Mouse (Mus musculus) heart, adult 2 months (tissue): ENCODE results near the gene C1qb. TPM values are rescaled to one million over a fixed set of nuclear protein-coding genes. Genes with fewer than 3 reads are reported as not detected.
A peak's percentile ranks its signal among the peaks of the same experiment; 100 is the strongest.

Source experiments
- DNase-seq, 2 experiments: peaks; one replicate each; pipeline ENCODE4 v3.0.0; 2021
- H3K27ac ChIP-seq: fragments of 200-600 bp; 2 replicates; pipeline ENCODE4 v1.8.1; 2022
- H3K27me3 ChIP-seq: fragments of 200-500 bp; 2 replicates; pipeline ENCODE4 v1.6.1; 2012; ENCODE audit warnings: mild to moderate bottlenecking, low read length, inconsistent platforms, mixed read lengths; ENCODE audit not compliant: control insufficient read depth, insufficient read depth
- H3K36me3 ChIP-seq: fragments of 200-500 bp; 2 replicates; pipeline ENCODE4 v1.6.1; 2012; ENCODE audit warnings: low read length, inconsistent platforms; ENCODE audit not compliant: control insufficient read depth, insufficient read depth
- H3K4me1 ChIP-seq: fragments of 200-500 bp; 2 replicates; pipeline ENCODE4 v1.6.1; 2011; ENCODE audit warnings: low read length; ENCODE audit not compliant: control insufficient read depth, insufficient read depth
- H3K4me3 ChIP-seq: fragments of 200-600 bp; 2 replicates; pipeline ENCODE4 v1.8.1; 2022
- H3K79me2 ChIP-seq: fragments of 200-500 bp; replicated peaks from 2 replicates; pipeline ENCODE4 v1.6.1; 2012; ENCODE audit warnings: mild to moderate bottlenecking, inconsistent platforms, low read length, moderate library complexity, mixed read lengths; ENCODE audit not compliant: control insufficient read depth, insufficient read depth
- H3K9ac ChIP-seq: fragments of 200-500 bp; 2 replicates; pipeline ENCODE4 v1.6.1; 2012; ENCODE audit warnings: low read depth, mild to moderate bottlenecking, control low read depth, inconsistent platforms, low read length, mixed read lengths
- CTCF ChIP-seq: fragments of 200-600 bp; IDR thresholded peaks from 2 replicates; pipeline ENCODE4 v1.8.1; 2022; ENCODE audit warnings: antibody characterized with exemption, mild to moderate bottlenecking, moderate library complexity
- EP300 ChIP-seq: fragments of 200-500 bp; IDR thresholded peaks from 2 replicates; pipeline ENCODE4 v1.6.1; 2011; ENCODE audit warnings: low read depth, low read length, control low read depth; ENCODE audit not compliant: insufficient read depth
- POLR2A ChIP-seq: fragments of 200-500 bp; IDR thresholded peaks from 2 replicates; pipeline ENCODE4 v1.6.1; 2011; ENCODE audit warnings: mild to moderate bottlenecking, low read depth, low read length, control low read depth; ENCODE audit not compliant: insufficient read depth
- WGBS: fragments of 180-500 bp; shearing (Covaris S2); methylation state at CpG from one replicate; pipeline ENCODE4 v1.1.7; 2018; 5-methylcytosine and 5-hydroxymethylcytosine counted together
- intact Hi-C: fragments of 180-260 bp; cut with DNase I; formaldehyde crosslinking; loops from one replicate; pipeline ENCODE4 v1.15.1; 2025
- polyA plus RNA-seq: library from polyadenylated mRNA; depleted of rRNA; stranded (reverse); fragments of >200 nt; gene quantifications from 2 replicates; pipeline ENCODE4 v1.2.3, GENCODE M21; 2012
- total RNA-seq, 2 experiments: library from RNA; stranded (reverse); gene quantifications; 2 replicates each; pipeline ENCODE4 v1.2.3; 2021

The C1qb gene
- total and polyA plus RNA-seq, 3 experiments = 52.8 to 74.0 (median 54.8) TPM

GRCm38 (mm10) chr4:136892371-136892770, 6.4 kb upstream of the C1qb start:
- Histone ChIP-seq H3K4me3 (no peak overlapping the region), H3K27me3 (peaks cover 1% of the 10 kb centered on the region; the same call in 1 of the 2 replicates), H3K9ac (peak overlapping the region; percentile 42; the same call in 1 of the 2 replicates), H3K36me3 (no peaks in the 10 kb centered on the region), H3K27ac (peak overlapping the region; percentile 20; the same call in 1 of the 2 replicates), H3K79me2 (no peaks in the 10 kb centered on the region), H3K4me1 (no peaks in the 10 kb centered on the region)
- intact Hi-C loops = no loop called here
- WGBS = 43% methylated on average over 7 of the region's 7 CpGs
- no peak for TF ChIP-seq CTCF
- peak in 1 of 2 experiments; percentile 18 for DNase-seq

DNA sequence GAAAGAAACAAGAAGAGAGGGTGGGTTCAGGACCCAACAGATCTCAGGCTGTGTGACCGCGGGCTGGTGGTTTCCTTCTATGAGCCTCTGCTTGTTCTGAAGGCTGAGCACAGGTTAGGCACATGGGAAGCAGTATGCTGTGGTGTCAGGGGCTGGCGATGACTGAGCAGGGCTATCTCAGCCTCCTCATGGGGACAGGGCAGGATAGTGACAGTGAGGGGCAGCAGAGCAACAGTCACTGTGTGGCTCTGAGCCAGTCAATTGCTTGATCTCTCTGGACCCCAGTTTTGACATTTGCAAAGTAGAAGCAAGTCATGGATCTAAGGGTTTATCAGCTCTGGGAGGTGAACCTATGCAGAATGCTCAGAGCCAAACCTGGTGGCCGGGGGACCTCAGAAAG, 5.1 kb upstream of the C1qb start:
- no peaks in the 10 kb centered on the region for H3K79me2 ChIP-seq
- intact Hi-C loops = no loop called here
- TF ChIP-seq POLR2A = no peak
- no peak for TF ChIP-seq EP300
- no peak for TF ChIP-seq CTCF
- H3K27ac ChIP-seq = no peak overlapping the region
- H3K9ac ChIP-seq = no peak overlapping the region
- no peaks in the 10 kb centered on the region for H3K36me3 ChIP-seq
- WGBS = 74% methylated on average over 4 of the region's 4 CpGs
- no peaks in the 10 kb centered on the region for H3K4me1 ChIP-seq
- no peak overlapping the region for H3K4me3 ChIP-seq
- H3K27me3 ChIP-seq = peaks cover 1% of the 10 kb centered on the region; the same call in 1 of the 2 replicates
- no peak for DNase-seq

DNA sequence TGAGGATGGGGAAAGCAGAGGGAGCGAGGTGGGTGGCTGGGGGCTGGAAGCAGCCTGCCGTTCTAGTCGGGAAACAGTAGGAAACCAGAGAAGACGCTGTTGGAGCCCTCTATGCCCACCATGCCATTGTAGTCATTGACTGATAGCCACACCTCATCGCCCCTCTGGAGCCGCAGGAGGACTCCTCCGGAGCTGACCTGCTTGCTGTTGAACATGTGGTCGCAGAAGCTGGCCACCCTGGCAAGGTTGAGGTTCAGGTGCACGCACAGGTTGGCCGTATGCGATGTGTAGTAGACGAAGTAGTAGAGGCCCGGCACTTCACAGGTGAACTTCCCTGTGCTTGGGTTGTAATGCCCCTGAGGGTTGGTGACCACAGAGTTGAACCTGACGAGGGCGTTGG, 4.0 kb upstream of the C1qb start:
- H3K27ac ChIP-seq = no peak overlapping the region; the same call in 1 of the 2 replicates
- no peak overlapping the region for H3K4me3 ChIP-seq
- no peaks in the 10 kb centered on the region for H3K79me2 ChIP-seq

DNA sequence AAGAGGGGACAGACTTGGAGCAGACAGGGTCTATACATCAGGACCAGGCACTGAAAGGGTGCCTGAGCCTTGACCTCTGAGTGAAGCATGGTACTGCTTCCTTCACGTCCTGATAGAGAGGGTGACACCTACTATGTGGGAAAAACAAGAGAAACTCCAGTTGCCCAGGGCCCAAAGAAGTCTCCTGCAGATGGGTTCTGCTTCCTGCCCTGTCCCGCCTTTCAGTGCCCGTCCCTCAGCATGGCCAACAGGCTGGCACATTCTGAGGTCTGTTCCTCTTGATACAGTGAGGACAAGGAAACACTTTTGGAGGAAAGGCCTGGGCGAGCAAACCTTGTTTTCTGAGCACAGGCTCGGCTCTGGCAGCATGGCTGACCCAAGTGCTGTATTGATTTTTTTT, 1.7 kb upstream of the C1qb start:
- intact Hi-C loops = no loop called here
- 0 out of 2 replicates have a peak, but pooled peaks cover 1% of the 10 kb centered on the region for H3K27me3 ChIP-seq
- 55% methylated on average over 5 of the region's 5 CpGs for WGBS
- no peak for TF ChIP-seq EP300
- TF ChIP-seq CTCF = no peak
- TF ChIP-seq POLR2A = no peak; the same call in 1 of the 2 replicates
- H3K27ac ChIP-seq = no peak overlapping the region
- no peak overlapping the region for H3K9ac ChIP-seq
- peak; percentile 21 to 22 for DNase-seq
- no peak overlapping the region for H3K4me3 ChIP-seq
- H3K79me2 ChIP-seq = no peaks in the 10 kb centered on the region
- no peaks in the 10 kb centered on the region for H3K36me3 ChIP-seq
- no peaks in the 10 kb centered on the region for H3K4me1 ChIP-seq

More for the DNA sequence above, 4.0 kb upstream of the C1qb start:
- Histone ChIP-seq H3K4me1 (no peaks in the 10 kb centered on the region), H3K36me3 (no peaks in the 10 kb centered on the region), H3K27me3 (0 out of 2 replicates have a peak, but pooled peaks cover 1% of the 10 kb centered on the region), H3K9ac (no peak overlapping the region; the same call in 1 of the 2 replicates)
- DNase-seq = no peak
- intact Hi-C loops = no loop called here
- WGBS = 78% methylated on average over 15 of the region's 15 CpGs
- TF ChIP-seq EP300 = no peak

GRCm38 (mm10) chr4:136878601-136879000, 7.4 kb downstream of the C1qb start:
- Histone ChIP-seq H3K4me3 (no peak overlapping the region), H3K27me3 (no peaks in the 10 kb centered on the region), H3K27ac (no peak overlapping the region), H3K9ac (no peak overlapping the region), H3K4me1 (no peaks in the 10 kb centered on the region), H3K79me2 (no peaks in the 10 kb centered on the region), H3K36me3 (no peaks in the 10 kb centered on the region)
- WGBS = 16% methylated on average over 5 of the region's 5 CpGs
- TF ChIP-seq CTCF (peak; percentile 53), EP300 (no peak)
- intact Hi-C loops = no loop called here
- DNase-seq = peak in 1 of 2 experiments; percentile 15

DNA sequence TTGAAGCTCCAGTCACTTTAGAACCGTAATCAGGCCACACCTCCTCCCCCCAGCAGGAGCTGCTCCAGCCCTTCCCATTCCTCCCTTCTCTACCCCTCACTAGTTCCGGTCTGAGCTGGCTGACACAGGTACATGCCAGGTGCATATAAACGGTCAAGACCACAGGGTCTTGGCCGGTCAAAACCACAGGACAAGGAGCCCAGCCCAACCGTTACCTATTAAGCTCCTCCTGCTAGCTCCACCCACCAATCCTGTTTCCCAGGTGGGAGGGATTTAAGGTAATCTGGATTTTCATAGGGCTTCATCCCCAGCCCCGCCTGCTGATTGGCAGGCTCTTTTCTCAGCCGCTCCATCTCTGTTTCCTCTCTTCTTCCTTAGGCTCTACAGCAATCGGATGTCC, 7.8 kb downstream of the C1qb start:
- no peaks in the 10 kb centered on the region for H3K27me3 ChIP-seq
- H3K79me2 ChIP-seq = no peaks in the 10 kb centered on the region
- no peak overlapping the region for H3K27ac ChIP-seq
- H3K4me1 ChIP-seq = no peaks in the 10 kb centered on the region
- H3K4me3 ChIP-seq = no peak overlapping the region
- WGBS = 35% methylated on average over 8 of the region's 8 CpGs
- no peaks in the 10 kb centered on the region for H3K36me3 ChIP-seq
- H3K9ac ChIP-seq = no peak overlapping the region
- TF ChIP-seq CTCF (no peak), POLR2A (no peak), EP300 (no peak)
- DNase-seq = no peak
- intact Hi-C loops = no loop called here
